Mouse (Mus musculus): ENCODE measurements around the gene Snx27. TPM values are rescaled to one million over a fixed set of nuclear protein-coding genes. Genes with fewer than 3 reads are reported as not detected.

Snx27 gene
- polyA plus RNA-seq (2016; fragmentation: Nextera tagmentation; extraction: Ambion mirVana) = 67.5 and 70.5 TPM in 2 replicates

- ATAC-seq (ENCODE audit: low FRiP score) = peak; percentile 98
- Histone ChIP-seq H3K36me3 (replicated peaks) (no peaks in the 10 kb centered on the region), H3K27me3 (no peaks in the 10 kb centered on the region), H3K4me2 (peak within 1 kb of the TSS; percentile 86), H3K4me1 (peaks cover 27% of the 10 kb centered on the region), H3K27ac (peak within 1 kb of the TSS; percentile 89), H3K9ac (peak within 1 kb of the TSS; percentile 89), H3K9me3 (no peaks in the 10 kb centered on the region), H3K4me3 (replicated peaks) (peak within 1 kb of the TSS; percentile 90)
- WGBS = 1% methylated on average over 42 of the region's 42 CpGs
These were observed at the start of gene Snx27 for GRCm38 (mm10) chr3:94582456-94582891. TSS of gene Snx27 (minus strand) at chr3:94582716.

DNA sequence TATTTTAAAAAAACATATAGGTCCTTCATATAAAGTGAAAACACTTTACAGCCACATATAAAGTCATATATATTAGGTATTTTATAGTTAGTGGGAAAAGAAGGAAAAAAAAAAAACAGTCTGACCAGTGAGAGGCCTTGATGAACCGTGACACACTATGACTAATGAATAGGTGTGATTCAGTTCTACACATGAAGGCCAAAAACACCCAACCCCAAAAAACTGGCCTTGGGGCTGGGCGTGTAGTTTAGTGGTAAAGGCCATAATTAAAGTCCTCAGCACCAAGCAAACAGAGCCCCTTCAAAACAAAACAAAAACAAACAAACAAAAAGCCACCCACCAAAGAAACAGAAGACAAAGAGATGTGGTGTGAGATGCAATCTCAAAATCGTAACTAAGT is 47.4 kb upstream of the Snx27 start:
- Histone ChIP-seq H3K27me3 (no peaks in the 10 kb centered on the region), H3K4me1 (no peaks in the 10 kb centered on the region), H3K27ac (no peak overlapping the region), H3K4me3 (replicated peaks) (no peak overlapping the region), H3K9ac (no peak overlapping the region), H3K36me3 (replicated peaks) (no peaks in the 10 kb centered on the region), H3K9me3 (no peaks in the 10 kb centered on the region), H3K4me2 (no peak overlapping the region)
- 87% methylated on average over 3 of the region's 3 CpGs for WGBS
- no peak for ATAC-seq (ENCODE audit: low FRiP score)

- H3K9ac ChIP-seq = no peak overlapping the region
- no peak overlapping the region for H3K27ac ChIP-seq
- no peaks in the 10 kb centered on the region for H3K27me3 ChIP-seq
- no peak for ATAC-seq (ENCODE audit: low FRiP score)
- H3K4me2 ChIP-seq = no peak overlapping the region
- 91% methylated on average over 5 of the region's 5 CpGs for WGBS
- no peaks in the 10 kb centered on the region for H3K36me3 ChIP-seq (replicated peaks)
- H3K4me1 ChIP-seq = no peaks in the 10 kb centered on the region
- H3K4me3 ChIP-seq (replicated peaks) = no peak overlapping the region
- no peaks in the 10 kb centered on the region for H3K9me3 ChIP-seq
These were observed 46.2 kb upstream of the Snx27 start for GRCm38 (mm10) chr3:94628712-94629111.

DNA sequence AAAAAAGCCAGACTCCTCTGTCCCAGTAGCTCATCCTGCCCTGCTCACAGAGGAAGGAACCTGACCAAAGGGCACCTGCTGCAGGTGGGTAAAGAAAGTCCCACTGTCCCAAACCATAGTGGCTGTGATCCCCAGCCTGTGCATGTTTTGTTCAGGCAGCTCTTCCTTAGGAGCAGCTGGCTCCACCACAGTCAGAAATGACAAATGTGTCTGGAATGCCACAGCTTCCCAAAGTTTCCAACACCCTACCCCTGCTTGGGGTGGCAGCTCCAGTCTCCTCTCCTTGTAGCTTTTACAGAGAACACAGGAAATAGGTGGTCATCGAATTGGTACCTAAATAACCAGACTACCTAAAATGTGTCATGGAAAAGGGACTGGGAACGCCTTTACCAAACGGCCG is 41.8 kb upstream of the Snx27 start:
- H3K9ac ChIP-seq = no peak overlapping the region
- no peaks in the 10 kb centered on the region; the same call in 1 of the 2 replicates for H3K36me3 ChIP-seq (replicated peaks)
- no peak for ATAC-seq (ENCODE audit: low FRiP score)
- H3K27ac ChIP-seq = no peak overlapping the region
- H3K9me3 ChIP-seq = no peaks in the 10 kb centered on the region
- no peak overlapping the region for H3K4me3 ChIP-seq (replicated peaks)
- H3K4me1 ChIP-seq = no peaks in the 10 kb centered on the region
- WGBS = 94% methylated on average over 4 of the region's 4 CpGs
- no peak overlapping the region for H3K4me2 ChIP-seq
- H3K27me3 ChIP-seq = no peaks in the 10 kb centered on the region

DNA sequence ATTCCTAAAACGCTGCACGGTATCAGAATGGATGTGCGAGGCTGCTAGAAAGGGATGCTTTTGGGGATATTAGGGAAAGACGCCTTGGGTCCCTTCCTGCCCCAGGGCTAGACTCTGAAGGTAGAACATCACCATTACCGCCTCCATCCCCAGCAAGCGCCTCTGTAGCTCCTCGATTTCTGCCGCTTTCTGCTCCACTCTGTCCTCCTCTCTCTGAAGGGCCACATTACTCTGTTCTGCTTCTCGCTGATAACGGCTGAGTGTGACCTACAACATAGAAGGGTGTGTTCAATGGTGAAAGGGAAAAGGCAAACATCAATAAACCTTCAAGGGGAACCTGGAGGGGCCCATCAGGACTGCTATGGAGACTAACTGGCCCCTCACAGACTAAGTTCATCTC is 40.0 kb upstream of the Snx27 start:
- H3K27ac ChIP-seq = no peak overlapping the region

DNA sequence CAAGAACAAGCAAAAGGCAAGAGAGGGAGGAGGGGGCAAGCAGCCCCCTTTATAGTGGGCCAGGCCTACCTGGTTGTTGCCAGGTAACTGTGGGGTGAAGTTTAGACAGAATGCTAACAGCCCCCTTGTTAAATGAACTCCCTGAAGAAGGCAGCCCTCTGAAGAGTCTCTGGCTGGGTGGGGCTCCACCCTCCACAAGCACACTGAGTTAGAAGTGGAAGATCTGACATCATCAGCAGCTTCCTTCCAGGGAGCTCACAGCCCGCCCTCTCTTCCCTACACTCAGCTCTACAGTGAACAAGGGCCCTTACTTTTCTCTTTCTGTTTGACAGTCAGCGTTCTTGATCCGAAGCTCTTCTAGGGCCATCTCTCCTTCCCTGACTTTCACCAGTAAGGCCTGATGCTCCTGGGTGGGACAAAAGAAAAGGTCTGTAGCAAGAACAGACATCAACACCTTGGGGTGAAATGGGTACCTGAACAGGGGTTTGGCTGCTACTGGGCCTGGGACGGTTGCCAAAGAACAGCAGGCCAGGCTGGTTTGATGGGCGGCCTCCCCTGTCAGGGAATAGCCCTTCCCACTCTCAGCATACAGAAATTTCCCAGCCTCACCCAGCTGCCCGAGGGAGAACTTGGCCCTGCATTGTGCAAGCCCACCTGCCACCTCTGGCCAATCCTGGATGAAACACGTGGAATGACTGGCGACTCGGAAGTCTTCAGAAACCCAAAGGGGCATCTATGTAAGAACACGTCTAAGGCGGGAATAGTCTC is 39.4 kb upstream of the Snx27 start:
- no peaks in the 10 kb centered on the region for H3K27me3 ChIP-seq
- no peaks in the 10 kb centered on the region for H3K4me1 ChIP-seq
- ATAC-seq (ENCODE audit: low FRiP score) = no peak
- no peak overlapping the region for H3K4me3 ChIP-seq (replicated peaks)
- H3K9ac ChIP-seq = no peak overlapping the region
- no peaks in the 10 kb centered on the region for H3K9me3 ChIP-seq
- WGBS = 87% methylated on average over 11 of the region's 11 CpGs
- no peak overlapping the region for H3K4me2 ChIP-seq
- H3K36me3 ChIP-seq (replicated peaks) = no peaks in the 10 kb centered on the region; the same call in 1 of the 2 replicates
- peak overlapping the region; percentile 5; the same call in 1 of the 2 replicates for H3K27ac ChIP-seq

More for the DNA sequence above, 40.0 kb upstream of the Snx27 start:
- no peak overlapping the region for H3K4me3 ChIP-seq (replicated peaks)
- no peak overlapping the region for H3K9ac ChIP-seq
- 92% methylated on average over 10 of the region's 10 CpGs for WGBS
- no peaks in the 10 kb centered on the region; the same call in 1 of the 2 replicates for H3K36me3 ChIP-seq (replicated peaks)
- H3K27me3 ChIP-seq = no peaks in the 10 kb centered on the region
- H3K4me1 ChIP-seq = no peaks in the 10 kb centered on the region
- H3K9me3 ChIP-seq = no peaks in the 10 kb centered on the region
- H3K4me2 ChIP-seq = no peak overlapping the region
- ATAC-seq (ENCODE audit: low FRiP score) = no peak

DNA sequence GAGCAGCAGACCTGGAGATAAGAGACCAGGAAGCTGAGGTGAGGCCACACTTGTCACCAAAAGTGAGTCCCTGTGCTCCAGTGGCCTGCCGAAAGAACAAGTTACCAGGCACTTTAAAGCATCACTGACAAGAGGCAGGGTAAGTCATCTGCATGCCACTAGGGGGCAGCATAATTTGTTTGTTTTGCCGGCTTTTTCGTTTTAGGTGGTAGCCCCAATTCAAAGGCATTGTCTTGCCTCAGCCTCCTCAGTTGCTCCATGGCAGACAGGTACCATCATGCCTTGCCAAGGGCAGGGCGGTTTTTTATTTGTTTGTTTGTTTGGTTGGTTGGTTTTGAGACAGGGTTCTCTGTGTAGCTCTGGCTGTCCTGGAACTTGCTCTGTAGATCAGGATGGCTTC is 34.2 kb upstream of the Snx27 start:
- H3K9me3 ChIP-seq = no peaks in the 10 kb centered on the region
- no peak for ATAC-seq (ENCODE audit: low FRiP score)
- H3K27ac ChIP-seq = no peak overlapping the region
- 68% methylated on average over 4 of the region's 4 CpGs for WGBS
- no peaks in the 10 kb centered on the region for H3K27me3 ChIP-seq
- peaks cover 4% of the 10 kb centered on the region; the same call in 1 of the 2 replicates for H3K4me1 ChIP-seq
- no peak overlapping the region for H3K9ac ChIP-seq
- no peak overlapping the region for H3K4me2 ChIP-seq
- no peak overlapping the region for H3K4me3 ChIP-seq (replicated peaks)
- no peaks in the 10 kb centered on the region for H3K36me3 ChIP-seq (replicated peaks)

DNA sequence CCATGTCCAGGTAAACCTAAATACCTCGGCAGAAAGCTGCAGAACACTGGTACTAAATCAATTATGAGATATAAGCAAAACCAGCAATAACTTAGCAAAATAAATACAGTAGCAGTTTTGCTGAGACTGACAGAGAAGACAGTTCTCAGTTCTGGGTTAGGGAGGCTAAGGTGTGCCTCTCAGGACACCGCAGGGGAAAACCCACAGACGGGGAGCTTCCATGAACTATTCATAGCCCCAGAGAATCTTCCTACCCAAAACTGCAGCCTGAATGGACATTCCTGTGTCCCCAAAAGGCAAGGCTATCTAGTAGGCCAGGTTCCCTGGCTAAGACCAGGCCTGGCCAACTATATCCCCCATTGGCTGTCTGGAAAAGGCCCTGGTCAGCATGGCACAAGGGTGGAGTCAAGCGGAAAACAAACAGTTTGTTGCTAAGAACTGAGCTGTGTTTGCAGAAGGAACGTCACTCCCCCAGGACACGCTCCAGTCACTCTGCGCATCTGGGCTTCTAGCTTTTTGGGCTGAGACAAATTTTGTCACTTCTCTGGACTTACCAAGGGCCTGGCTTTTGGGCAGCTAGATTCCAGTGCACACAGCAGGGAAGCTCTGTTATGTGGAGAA is 30.9 kb upstream of the Snx27 start:
- Histone ChIP-seq H3K4me1 (peaks cover 4% of the 10 kb centered on the region; the same call in 1 of the 2 replicates), H3K27me3 (no peaks in the 10 kb centered on the region), H3K4me2 (no peak overlapping the region), H3K27ac (no peak overlapping the region), H3K4me3 (replicated peaks) (no peak overlapping the region), H3K36me3 (replicated peaks) (no peaks in the 10 kb centered on the region), H3K9ac (no peak overlapping the region), H3K9me3 (no peaks in the 10 kb centered on the region)
- ATAC-seq (ENCODE audit: low FRiP score) = no peak
- 67% methylated on average over 7 of the region's 7 CpGs for WGBS

DNA sequence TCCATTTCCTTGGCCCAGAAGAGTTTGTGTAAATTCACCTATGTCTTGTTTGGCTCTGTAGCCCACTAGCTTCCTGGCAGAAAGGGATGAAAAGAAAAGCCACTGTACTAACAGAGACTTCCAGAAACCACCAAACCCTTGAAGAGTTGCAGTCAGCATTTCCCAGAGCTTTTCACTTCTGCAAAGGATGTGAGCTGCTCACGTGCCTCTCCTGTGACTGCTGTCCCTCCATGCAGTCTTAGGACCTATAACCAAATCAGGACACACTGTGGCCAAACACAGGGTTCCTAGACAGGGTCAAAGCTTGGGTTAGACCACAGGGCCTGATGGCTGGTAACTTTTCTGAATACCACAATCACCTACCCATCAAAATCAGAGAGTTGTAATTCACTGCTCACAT is 29.8 kb upstream of the Snx27 start:
- Histone ChIP-seq H3K4me1 (peaks cover 4% of the 10 kb centered on the region; the same call in 1 of the 2 replicates), H3K27ac (no peak overlapping the region), H3K4me3 (replicated peaks) (no peak overlapping the region), H3K9me3 (no peaks in the 10 kb centered on the region), H3K4me2 (no peak overlapping the region), H3K9ac (no peak overlapping the region), H3K27me3 (no peaks in the 10 kb centered on the region), H3K36me3 (replicated peaks) (no peaks in the 10 kb centered on the region)
- ATAC-seq (ENCODE audit: low FRiP score) = no peak
- WGBS = 83% methylated on average over 1 of the region's 1 CpGs

DNA sequence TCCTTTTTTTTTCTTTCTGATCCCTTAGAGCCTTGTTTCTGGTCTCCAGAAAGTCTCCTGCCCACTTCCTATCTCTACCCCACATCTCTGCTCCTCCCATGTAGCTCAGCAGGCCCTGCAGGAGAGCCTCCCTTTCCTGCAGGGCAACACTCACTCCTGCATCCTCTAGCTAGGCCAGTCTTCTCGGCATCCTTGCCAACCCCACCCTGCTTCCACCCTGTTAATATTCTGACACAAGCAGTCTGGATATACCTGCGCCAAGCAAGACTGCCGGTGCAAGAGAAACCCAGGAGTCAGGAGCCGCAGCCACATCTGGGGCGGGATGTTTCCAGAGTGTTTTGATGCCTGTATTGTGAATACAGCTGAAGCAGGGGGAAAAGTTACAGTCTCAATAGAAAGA is 29.3 kb upstream of the Snx27 start:
- Histone ChIP-seq H3K36me3 (replicated peaks) (no peaks in the 10 kb centered on the region), H3K27ac (no peak overlapping the region), H3K4me3 (replicated peaks) (no peak overlapping the region), H3K4me1 (peaks cover 4% of the 10 kb centered on the region; the same call in 1 of the 2 replicates), H3K27me3 (no peaks in the 10 kb centered on the region), H3K4me2 (no peak overlapping the region), H3K9ac (no peak overlapping the region), H3K9me3 (no peaks in the 10 kb centered on the region)
- 80% methylated on average over 5 of the region's 5 CpGs for WGBS
- ATAC-seq (ENCODE audit: low FRiP score) = no peak

GRCm38 (mm10) chr3:94611343-94611742 is 28.8 kb upstream of the Snx27 start:
- 75% methylated on average over 4 of the region's 4 CpGs for WGBS
- H3K4me3 ChIP-seq (replicated peaks) = no peak overlapping the region
- H3K9ac ChIP-seq = no peak overlapping the region
- no peak overlapping the region for H3K4me2 ChIP-seq
- H3K9me3 ChIP-seq = no peaks in the 10 kb centered on the region
- no peak for ATAC-seq (ENCODE audit: low FRiP score)
- H3K4me1 ChIP-seq = peaks cover 4% of the 10 kb centered on the region; the same call in 1 of the 2 replicates
- no peak overlapping the region for H3K27ac ChIP-seq
- H3K36me3 ChIP-seq (replicated peaks) = no peaks in the 10 kb centered on the region
- no peaks in the 10 kb centered on the region for H3K27me3 ChIP-seq

DNA sequence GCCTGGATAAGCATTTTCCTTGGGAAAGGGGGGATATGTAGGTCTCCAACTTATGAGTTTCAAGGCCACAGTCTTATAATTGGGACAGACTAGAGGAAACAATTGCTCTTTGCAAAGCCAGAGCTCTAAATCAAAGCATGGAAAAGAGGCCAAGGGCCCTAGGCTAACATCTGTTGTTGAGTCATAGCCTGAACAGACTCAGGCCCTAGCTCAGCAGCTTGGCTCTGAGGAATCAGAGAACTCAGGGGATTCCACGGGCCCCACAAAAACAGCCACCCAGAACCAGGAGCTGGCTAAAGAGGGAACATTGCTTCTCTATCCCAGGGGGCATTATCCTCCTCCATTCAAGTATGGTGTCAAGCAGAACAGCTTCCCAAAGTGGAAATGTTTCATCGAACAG is 28.1 kb upstream of the Snx27 start:
- Histone ChIP-seq H3K4me1 (peaks cover 4% of the 10 kb centered on the region; the same call in 1 of the 2 replicates), H3K27ac (no peak overlapping the region), H3K9me3 (no peaks in the 10 kb centered on the region), H3K27me3 (no peaks in the 10 kb centered on the region), H3K36me3 (replicated peaks) (no peaks in the 10 kb centered on the region), H3K9ac (no peak overlapping the region), H3K4me2 (no peak overlapping the region), H3K4me3 (replicated peaks) (no peak overlapping the region)
- 86% methylated on average over 2 of the region's 2 CpGs for WGBS
- no peak for ATAC-seq (ENCODE audit: low FRiP score)

All from forebrain, embryonic 12.5 days (tissue).